Mouse (Mus musculus): ENCODE data around the gene Ly6g6f.
A peak's percentile ranks its signal among the peaks of the same experiment; 100 is the strongest.
"Not testable (repeated sequence)": the region's sequence is repeated elsewhere in the genome, so short reads cannot be mapped to it uniquely, and the experiment has no call there.

Ly6g6f gene

GRCm38 (mm10) chr17:35052271-35052798 is 33.1 kb downstream of the Ly6g6f start:
- DNase-seq (ENCODE audit: low spot score in 2 of 2), result no peak

- peak; percentile 69 to 72 for DNase-seq (ENCODE audit: low spot score in 2 of 2)
Measured at GRCm38 (mm10) chr17:35051156-35052086, 34.0 kb downstream of the Ly6g6f start.

DNA sequence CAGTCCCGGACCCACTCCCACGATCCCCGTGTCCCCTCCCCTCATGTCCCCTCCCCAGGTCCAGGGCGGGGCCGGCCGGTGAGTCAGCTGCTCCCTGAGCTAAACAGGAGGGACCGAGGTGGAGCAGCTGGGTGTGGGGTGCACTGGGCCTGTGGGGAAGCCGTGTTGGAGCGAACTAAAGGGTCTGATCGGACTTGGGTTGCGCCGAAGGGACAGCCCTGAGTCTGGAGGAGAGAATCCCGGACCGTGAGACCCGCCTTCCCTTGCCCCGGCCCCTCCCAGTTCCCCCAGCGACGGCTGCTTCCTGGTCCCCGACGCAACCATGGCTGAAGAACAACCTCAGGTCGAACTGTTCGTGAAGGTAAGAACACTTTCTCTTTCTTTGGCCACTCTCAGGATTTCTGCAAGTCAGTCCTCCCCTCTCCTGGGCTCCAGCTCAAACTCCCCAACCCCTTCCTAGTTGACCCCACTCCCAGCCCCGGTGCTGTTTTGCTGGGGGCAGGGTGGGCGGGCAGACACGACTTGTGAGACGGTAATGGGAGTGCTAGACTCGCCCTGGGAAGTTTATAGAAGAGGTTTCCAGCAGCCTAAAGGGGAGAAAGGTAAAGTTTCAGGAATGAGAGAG is 35.2 kb downstream of the Ly6g6f start:
- DNase-seq (ENCODE audit: low spot score in 2 of 2), result peak; percentile 75 to 77

GRCm38 (mm10) chr17:35049561-35050016 is 35.8 kb downstream of the Ly6g6f start, which contains the start of gene Clic1:
Gene Clic1 (plus strand): TSS chr17:35049966.
- DNase-seq (ENCODE audit: low spot score in 2 of 2), result peak; percentile 66 to 67

- DNase-seq (ENCODE audit: low spot score in 2 of 2), result no peak
Measured at GRCm38 (mm10) chr17:35048932-35049440, 36.4 kb downstream of the Ly6g6f start.

- DNase-seq (ENCODE audit: low spot score in 2 of 2), result peak in 1 of 2 experiments; percentile 50
Measured at GRCm38 (mm10) chr17:35048149-35048931, 37.1 kb downstream of the Ly6g6f start.

DNA sequence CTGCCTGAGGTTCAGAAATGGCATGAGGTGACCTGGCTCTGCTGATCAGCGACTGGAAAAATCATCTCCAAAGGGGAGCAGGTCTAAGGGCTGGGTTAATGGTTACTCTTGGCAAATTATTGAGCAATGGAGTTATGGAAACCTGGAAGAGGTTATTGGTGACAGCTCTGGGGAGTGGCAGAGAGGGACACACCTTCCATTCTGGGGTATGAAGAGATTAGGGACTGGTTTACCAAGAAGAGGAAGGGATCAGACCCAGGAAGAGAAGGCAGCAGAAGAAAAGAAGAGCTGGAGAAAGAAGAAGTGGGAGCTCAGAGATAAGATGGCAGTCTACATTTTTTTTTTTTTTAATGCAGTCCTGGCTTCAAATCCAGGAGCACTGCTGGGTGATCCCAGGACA is 37.7 kb downstream of the Ly6g6f start:
- DNase-seq (ENCODE audit: low spot score in 2 of 2), result no peak

GRCm38 (mm10) chr17:35046681-35047455 is 38.5 kb downstream of the Ly6g6f start, which contains the start of gene Msh5:
Gene Msh5 (minus strand): TSS chr17:35046745.
- DNase-seq (ENCODE audit: low spot score in 2 of 2), result peak; percentile 96 to 97

- no peak for DNase-seq (ENCODE audit: low spot score in 2 of 2)
Measured at GRCm38 (mm10) chr17:35045807-35046680, 39.4 kb downstream of the Ly6g6f start.

DNA sequence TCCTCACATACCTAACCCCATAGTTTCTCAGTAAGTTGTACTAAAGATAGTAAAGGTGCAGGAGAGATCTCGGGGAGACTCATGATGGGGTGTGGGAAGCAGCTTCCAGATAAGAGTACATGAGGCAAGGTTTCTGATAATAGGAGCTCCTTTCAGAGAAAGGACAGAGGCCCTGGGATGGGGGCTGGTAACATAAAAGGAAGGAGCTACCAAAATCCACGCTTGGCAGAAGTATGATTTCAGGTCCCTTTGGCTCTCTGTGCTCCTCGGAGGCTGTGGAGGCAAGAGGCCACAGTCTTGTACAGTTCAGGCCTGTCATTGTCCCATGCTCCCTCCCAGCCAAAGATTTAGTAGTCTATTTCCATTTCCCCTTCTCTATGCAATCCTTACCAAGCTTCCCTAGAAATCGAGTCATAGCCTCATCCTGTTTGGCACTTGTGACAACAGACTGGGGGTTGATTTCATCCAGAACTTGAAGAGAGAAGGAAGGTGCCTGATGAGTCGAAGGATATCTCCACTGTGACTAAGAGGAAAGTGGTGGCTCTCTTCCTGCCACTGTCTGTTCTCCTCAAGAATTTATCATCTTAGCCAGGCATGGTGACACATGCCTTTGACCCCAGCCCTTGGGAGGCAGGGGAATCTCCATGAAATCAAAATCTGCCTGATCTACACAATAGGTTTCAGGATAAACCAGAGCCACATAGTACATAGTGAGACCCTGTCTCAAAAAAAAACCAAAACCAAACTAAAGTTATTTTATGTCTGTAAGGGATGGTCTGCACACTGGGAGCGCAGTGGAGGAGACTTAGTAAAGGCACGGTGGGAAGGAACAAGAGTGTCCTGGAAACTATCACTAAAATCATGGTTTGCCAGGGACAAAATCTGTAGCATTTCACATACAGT is 40.3 kb downstream of the Ly6g6f start:
- DNase-seq (ENCODE audit: low spot score in 2 of 2), result no peak

- DNase-seq (ENCODE audit: low spot score in 2 of 2), result no peak
Measured at GRCm38 (mm10) chr17:35043794-35044193, 41.6 kb downstream of the Ly6g6f start.

- no peak for DNase-seq (ENCODE audit: low spot score in 2 of 2)
Measured at GRCm38 (mm10) chr17:35039121-35039873, 46.1 kb downstream of the Ly6g6f start.

- no peak for DNase-seq (ENCODE audit: low spot score in 2 of 2)
Measured at GRCm38 (mm10) chr17:35034896-35035295, 50.5 kb downstream of the Ly6g6f start.

GRCm38 (mm10) chr17:35033703-35034102 is 51.7 kb downstream of the Ly6g6f start:
- DNase-seq (ENCODE audit: low spot score in 2 of 2), result not testable (repeated sequence)

DNA sequence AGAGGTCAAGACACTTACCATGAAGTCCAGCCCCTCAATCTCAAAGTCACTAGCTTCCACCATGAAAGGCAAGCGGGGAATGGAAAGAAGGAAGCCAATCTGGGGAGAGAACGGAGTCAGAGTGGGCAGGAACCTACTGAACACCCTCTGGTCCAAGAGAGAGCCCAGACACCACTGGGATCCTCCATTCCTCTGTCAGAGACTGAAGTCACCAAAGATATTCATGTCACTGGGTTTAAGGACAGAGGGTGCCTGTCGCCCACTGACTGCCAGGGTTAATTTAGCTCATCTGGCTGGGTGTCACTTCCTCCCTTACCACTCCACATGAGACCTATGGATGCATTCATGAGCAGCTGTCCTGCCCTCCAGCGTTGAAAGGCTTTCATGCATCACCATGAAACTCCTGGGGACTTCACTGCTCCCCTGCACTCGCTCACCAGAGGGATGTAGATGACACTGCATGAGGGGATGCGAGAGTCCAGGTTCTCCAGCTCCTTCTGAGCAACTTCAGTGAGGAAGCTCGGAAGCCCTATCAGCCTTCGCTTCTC is 53.0 kb downstream of the Ly6g6f start:
- DNase-seq (ENCODE audit: low spot score in 2 of 2), result no peak

DNA sequence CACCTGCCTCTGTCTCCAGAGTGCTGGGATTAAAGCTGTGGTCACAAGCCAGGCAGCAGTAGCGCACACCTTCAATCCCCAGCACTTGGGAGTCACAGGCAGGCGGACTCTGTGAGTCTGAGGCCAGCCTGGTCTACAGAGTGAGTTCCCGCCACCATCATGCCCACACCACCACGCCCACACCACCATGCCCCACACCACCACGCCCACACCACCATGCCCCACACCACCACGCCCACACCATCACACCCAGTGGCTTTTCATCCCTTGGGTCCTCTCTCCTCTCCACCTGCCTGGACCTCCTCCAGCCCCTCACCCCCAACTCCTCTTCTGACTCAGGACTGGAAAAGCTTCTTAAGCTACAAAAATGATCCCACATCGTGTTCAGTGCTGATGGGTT is 53.5 kb downstream of the Ly6g6f start:
- no peak for DNase-seq (ENCODE audit: low spot score in 2 of 2)

DNA sequence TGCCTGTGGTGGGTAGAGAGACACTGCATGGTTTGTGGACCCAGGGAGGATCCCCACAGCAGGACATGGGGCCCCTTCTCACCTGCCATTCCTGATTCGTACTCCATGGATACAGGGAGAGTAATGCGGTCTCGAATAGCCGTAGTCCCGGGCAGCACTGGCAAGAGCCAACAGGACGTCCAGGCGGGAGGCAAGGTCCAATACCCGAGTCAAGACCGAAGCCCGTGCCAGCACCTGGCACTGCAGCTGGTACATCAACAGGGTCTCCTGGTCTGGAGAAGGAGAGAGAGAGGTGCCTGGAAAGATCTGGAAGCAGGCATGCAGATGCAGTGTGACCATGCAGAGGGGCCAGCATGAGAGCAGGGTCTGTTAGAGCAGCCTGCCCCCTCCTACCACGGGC is 54.1 kb downstream of the Ly6g6f start:
- DNase-seq (ENCODE audit: low spot score in 2 of 2), result no peak
